Comparison of ENCODE assay signal across 30 mouse cellular contexts in genomic region chr10:71142568-71142967, GRCm38 (mm10). TPM values are rescaled to one million over a fixed set of nuclear protein-coding genes. Genes with fewer than 3 reads are reported as not detected.
"Had no signal": no experiment of that assay in that cellular context is flagged by ENCODE, and none has a peak within 500 bp of the region (broad histone marks: within the 10 kb centered on the region; RNA-seq: fewer than 3 reads in every experiment).

No protein-coding gene starts in this region.

- H3K4me2 ChIP-seq: embryonic facial prominence, embryonic 12.5 days; embryonic facial prominence, embryonic 13.5 days; embryonic facial prominence, embryonic 15.5 days; forebrain, embryonic 12.5 days; forebrain, embryonic 13.5 days; forebrain, embryonic 15.5 days had no signal

- H3K9me3 ChIP-seq: embryonic facial prominence, embryonic 15.5 days; forebrain, embryonic 10.5 days had no signal

- H3K9ac ChIP-seq: embryonic facial prominence, embryonic 12.5 days; embryonic facial prominence, embryonic 13.5 days; embryonic facial prominence, embryonic 15.5 days; forebrain, embryonic 12.5 days; forebrain, embryonic 13.5 days; forebrain, embryonic 15.5 days; forebrain, postnatal 0 days had no signal

- H3K4me1 ChIP-seq: forebrain, embryonic 13.5 days; forebrain, embryonic 15.5 days had no signal

- H3K36me3 ChIP-seq: embryonic facial prominence, embryonic 10.5 days; embryonic facial prominence, embryonic 12.5 days; embryonic facial prominence, embryonic 13.5 days; embryonic facial prominence, embryonic 15.5 days; forebrain, embryonic 10.5 days; forebrain, embryonic 12.5 days had no signal

- DNase-seq: cerebellum, adult 2 months; cerebellum, adult 8-10 months; cerebellum, adult 9-10 months; cerebellum, adult 9-11 months; cerebellum, postnatal 10 days; cerebellum, postnatal 14 days; cerebellum, postnatal 25 days; cerebellum, postnatal 36 days; embryo, embryonic 11 days; forebrain, postnatal 0 days; gastrocnemius, adult 2 months; gastrocnemius, postnatal 10 days; gastrocnemius, postnatal 14 days; gastrocnemius, postnatal 25 days; gastrocnemius, postnatal 36 days; heart, adult 18-20 months; heart, adult 2 months had no signal

- H3K27me3 ChIP-seq: embryonic facial prominence, embryonic 12.5 days; embryonic facial prominence, embryonic 13.5 days; embryonic facial prominence, embryonic 15.5 days; forebrain, embryonic 12.5 days; forebrain, embryonic 13.5 days; forebrain, embryonic 15.5 days had no signal

- ATAC-seq: forebrain, embryonic 13.5 days; forebrain, embryonic 14.5 days; forebrain, embryonic 15.5 days; forebrain, embryonic 16.5 days; forebrain, postnatal 0 days had no signal

- H3K27ac ChIP-seq: embryonic facial prominence, embryonic 10.5 days; embryonic facial prominence, embryonic 12.5 days; embryonic facial prominence, embryonic 13.5 days; embryonic facial prominence, embryonic 15.5 days; forebrain, embryonic 10.5 days; forebrain, embryonic 12.5 days; forebrain, embryonic 13.5 days; forebrain, embryonic 15.5 days; gastrocnemius, adult 2 months; heart, adult 2 months had no signal

- H3K4me3 ChIP-seq: embryonic facial prominence, embryonic 10.5 days; embryonic facial prominence, embryonic 12.5 days; embryonic facial prominence, embryonic 13.5 days; embryonic facial prominence, embryonic 15.5 days; erythroblast, embryonic 14.5 days; forebrain, embryonic 10.5 days; forebrain, embryonic 12.5 days; forebrain, embryonic 13.5 days; forebrain, embryonic 15.5 days; gastrocnemius, adult 2 months; heart, adult 2 months had no signal

RNA-seq across cellular contexts. Expression of gene Bicc1, which starts 16.9 kb away (rescaled TPM):
- total RNA-seq: common myeloid progenitor, adult 5-6 weeks; granulocyte monocyte progenitor cell, adult 5-6 weeks had no signal
- polyA plus RNA-seq: erythroblast, embryonic 14.5 days had no signal
